Mouse (Mus musculus): ENCODE measurements around the gene Adcy2. TPM values are rescaled to one million over a fixed set of nuclear protein-coding genes. Genes with fewer than 3 reads are reported as not detected.

Adcy2 gene
- 100 to 1,000 TPM; 106 to 116 TPM for total RNA-seq (2021)
- long read RNA-seq, experiment 1, full-length matches to known transcripts: 113 of 144 reads
- long read RNA-seq, experiment 1, partial matches to known transcripts: 13 of 144 reads
- long read RNA-seq, experiment 1, other reads (novel, unspliced or antisense): 18 of 144 reads
- long read RNA-seq, experiment 2, full-length matches to known transcripts: 89 of 126 reads
- long read RNA-seq, experiment 2, partial matches to known transcripts: 14 of 126 reads
- long read RNA-seq, experiment 2, other reads (novel, unspliced or antisense): 23 of 126 reads

- peak; percentile 66 to 67 for DNase-seq (ENCODE audit: low spot score in 2 of 2)
- intact Hi-C loops (cut with DNase I): loop anchor here (2.0 to 5.0 kb wide), 3 partner anchors 377 to 462 kb away; no protein-coding TSS in a partner anchor
Observed at GRCm38 (mm10) chr13:68998918-68999801, at the start of gene Adcy2. Gene Adcy2 (minus strand): TSS chr13:68999541.

- DNase-seq (ENCODE audit: low spot score in 2 of 2): peak; percentile 5 to 42
- intact Hi-C loops (cut with DNase I): no loop called here
Observed at GRCm38 (mm10) chr13:69036991-69037597, 37.8 kb upstream of the Adcy2 start.

GRCm38 (mm10) chr13:69034621-69035020 lies 35.3 kb upstream of the Adcy2 start:
- no peak for DNase-seq (ENCODE audit: low spot score in 2 of 2)
- intact Hi-C loops (cut with DNase I): no loop called here

GRCm38 (mm10) chr13:69033532-69033931 lies 34.2 kb upstream of the Adcy2 start:
- DNase-seq (ENCODE audit: low spot score in 2 of 2): no peak
- intact Hi-C loops (cut with DNase I): no loop called here

GRCm38 (mm10) chr13:69029078-69029757 lies 29.9 kb upstream of the Adcy2 start:
- intact Hi-C loops (cut with DNase I): no loop called here
- DNase-seq (ENCODE audit: low spot score in 2 of 2): no peak

GRCm38 (mm10) chr13:69024964-69025363 lies 25.6 kb upstream of the Adcy2 start:
- DNase-seq (ENCODE audit: low spot score in 2 of 2): no peak
- intact Hi-C loops (cut with DNase I): no loop called here

GRCm38 (mm10) chr13:69023239-69023638 lies 23.9 kb upstream of the Adcy2 start:
- DNase-seq (ENCODE audit: low spot score in 2 of 2): no peak
- intact Hi-C loops (cut with DNase I): no loop called here

- intact Hi-C loops (cut with DNase I): no loop called here
- DNase-seq (ENCODE audit: low spot score in 2 of 2): no peak
Observed at GRCm38 (mm10) chr13:69020574-69020973, 21.2 kb upstream of the Adcy2 start.

GRCm38 (mm10) chr13:69006915-69007314 lies 7.6 kb upstream of the Adcy2 start:
- intact Hi-C loops (cut with DNase I): loop anchor here (10.0 kb wide), 2 partner anchors 68 to 328 kb away; no protein-coding TSS in a partner anchor
- DNase-seq (ENCODE audit: low spot score in 2 of 2): no peak

GRCm38 (mm10) chr13:69006091-69006490 lies 6.8 kb upstream of the Adcy2 start:
- intact Hi-C loops (cut with DNase I): loop anchor here (10.0 kb wide), 2 partner anchors 69 to 329 kb away; no protein-coding TSS in a partner anchor
- peak; percentile 30 to 59 for DNase-seq (ENCODE audit: low spot score in 2 of 2)

- no peak for DNase-seq (ENCODE audit: low spot score in 2 of 2)
- intact Hi-C loops (cut with DNase I): loop anchor here (10.0 kb wide), 2 partner anchors 70 to 330 kb away; no protein-coding TSS in a partner anchor
Observed at GRCm38 (mm10) chr13:69004406-69004805, 5.1 kb upstream of the Adcy2 start.

GRCm38 (mm10) chr13:69002631-69003030 lies 3.3 kb upstream of the Adcy2 start:
- intact Hi-C loops (cut with DNase I): loop anchor here (10.0 kb wide), 2 partner anchors 72 to 332 kb away; no protein-coding TSS in a partner anchor
- no peak for DNase-seq (ENCODE audit: low spot score in 2 of 2)

- intact Hi-C loops (cut with DNase I): loop anchor here (10.0 kb wide), 2 partner anchors 73 to 333 kb away; no protein-coding TSS in a partner anchor
- peak; percentile 76 to 84 for DNase-seq (ENCODE audit: low spot score in 2 of 2)
Observed at GRCm38 (mm10) chr13:69002173-69002572, 2.8 kb upstream of the Adcy2 start.

- intact Hi-C loops (cut with DNase I): loop anchor here (2.0 to 10.0 kb wide), 5 partner anchors 75 to 461 kb away; no protein-coding TSS in a partner anchor
- no peak for DNase-seq (ENCODE audit: low spot score in 2 of 2)
Observed at GRCm38 (mm10) chr13:68999826-69000225, 485 bp upstream of the Adcy2 start.

GRCm38 (mm10) chr13:68998558-68998917 lies 803 bp downstream of the Adcy2 start:
- intact Hi-C loops (cut with DNase I): loop anchor here (2.0 to 5.0 kb wide), 3 partner anchors 376 to 462 kb away; no protein-coding TSS in a partner anchor
- peak; percentile 18 to 57 for DNase-seq (ENCODE audit: low spot score in 2 of 2)

GRCm38 (mm10) chr13:68997821-68998551 lies 1.4 kb downstream of the Adcy2 start:
- intact Hi-C loops (cut with DNase I): loop anchor here (2.0 to 5.0 kb wide), 3 partner anchors 376 to 463 kb away; no protein-coding TSS in a partner anchor
- peak; percentile 37 to 40 for DNase-seq (ENCODE audit: low spot score in 2 of 2)

GRCm38 (mm10) chr13:68997386-68997785 lies 2.0 kb downstream of the Adcy2 start:
- intact Hi-C loops (cut with DNase I): loop anchor here (5.0 kb wide), 2 partner anchors 375 to 395 kb away; no protein-coding TSS in a partner anchor

GRCm38 (mm10) chr13:68996661-68997060 lies 2.7 kb downstream of the Adcy2 start:
- intact Hi-C loops (cut with DNase I): loop anchor here (5.0 kb wide), 2 partner anchors 374 to 394 kb away; no protein-coding TSS in a partner anchor
- DNase-seq (ENCODE audit: low spot score in 2 of 2): no peak

More at GRCm38 (mm10) chr13:68997386-68997785, 2.0 kb downstream of the Adcy2 start:
- no peak for DNase-seq (ENCODE audit: low spot score in 2 of 2)

All from left cerebral cortex, postnatal 14 days (tissue).